Mouse (Mus musculus): ENCODE measurements around the gene P2rx1. TPM values are rescaled to one million over a fixed set of nuclear protein-coding genes. Genes with fewer than 3 reads are reported as not detected.

The P2rx1 gene
- total RNA-seq (2021): under 1 TPM; 0.33 to 0.70 TPM
- long read RNA-seq, experiment 1, partial matches to known transcripts: 0 of 1 reads
- long read RNA-seq, experiment 1, other reads (novel, unspliced or antisense): 0 of 1 reads
- long read RNA-seq, experiment 2: 0 reads

DNA sequence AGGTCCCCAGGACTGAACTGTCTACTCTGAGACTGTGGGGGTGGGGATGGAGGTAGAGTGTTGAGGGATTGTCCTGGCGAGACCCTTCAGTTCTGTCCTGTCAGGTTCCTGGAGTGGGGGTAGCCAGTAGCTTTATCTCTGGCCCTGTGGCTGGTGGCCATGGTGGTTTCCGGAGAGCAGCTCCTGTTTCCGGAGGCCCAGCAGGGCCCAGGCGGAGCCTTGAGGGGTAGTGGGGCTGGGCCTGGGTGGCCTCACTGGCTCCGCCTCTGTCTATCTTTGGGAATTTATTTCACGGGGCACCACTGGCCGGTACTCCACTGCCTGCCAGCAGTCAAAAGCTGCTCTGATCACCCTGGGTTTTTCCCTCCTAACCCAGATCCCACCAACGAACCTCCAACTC lies at the start of gene P2rx1:
Gene P2rx1 (plus strand): TSS at position 333 of the 400 bp plus-strand sequence.
- DNase-seq: no peak

DNA sequence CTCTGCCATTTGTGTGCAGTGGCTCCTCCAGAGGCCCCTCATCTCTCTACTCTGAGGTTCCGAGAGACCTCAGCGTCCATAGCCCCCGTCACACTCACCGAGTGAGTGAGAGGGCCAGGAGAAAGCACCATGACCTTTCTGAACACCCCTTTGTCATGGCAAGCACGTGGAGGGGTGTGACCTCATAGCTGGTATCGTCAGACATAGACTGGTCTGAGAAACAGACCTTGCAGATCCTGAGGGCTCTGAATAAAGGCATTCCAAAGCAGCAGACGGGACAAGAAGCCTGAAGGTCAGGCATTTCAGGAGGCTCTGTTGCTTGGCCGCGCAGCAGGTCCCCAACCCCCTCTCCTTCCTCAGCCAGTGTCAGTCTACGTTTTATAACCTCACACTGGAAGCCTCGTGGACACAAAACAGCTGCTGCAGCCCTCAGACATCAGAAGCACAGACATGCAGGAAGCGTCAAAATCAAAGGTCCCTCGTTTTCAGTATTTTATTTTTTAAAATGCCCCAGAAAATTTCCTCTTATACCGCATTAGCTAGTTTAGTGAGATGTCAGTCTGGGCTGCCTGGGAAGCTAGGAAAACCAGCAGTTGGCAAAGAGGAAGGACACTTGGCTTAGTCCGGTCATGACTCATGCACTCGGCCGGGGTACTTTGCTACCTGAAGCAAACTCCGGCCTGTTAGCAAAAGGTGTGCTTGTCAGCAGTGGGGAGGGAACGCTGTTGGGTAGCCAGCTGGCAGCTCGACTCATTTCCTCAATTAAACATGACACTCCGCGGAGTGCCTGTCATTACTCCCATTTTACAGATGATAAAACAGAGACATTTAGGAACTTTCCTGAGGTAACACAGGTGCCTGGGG lies 47.5 kb upstream of the P2rx1 start:
- DNase-seq: peak; percentile 68 to 74

DNA sequence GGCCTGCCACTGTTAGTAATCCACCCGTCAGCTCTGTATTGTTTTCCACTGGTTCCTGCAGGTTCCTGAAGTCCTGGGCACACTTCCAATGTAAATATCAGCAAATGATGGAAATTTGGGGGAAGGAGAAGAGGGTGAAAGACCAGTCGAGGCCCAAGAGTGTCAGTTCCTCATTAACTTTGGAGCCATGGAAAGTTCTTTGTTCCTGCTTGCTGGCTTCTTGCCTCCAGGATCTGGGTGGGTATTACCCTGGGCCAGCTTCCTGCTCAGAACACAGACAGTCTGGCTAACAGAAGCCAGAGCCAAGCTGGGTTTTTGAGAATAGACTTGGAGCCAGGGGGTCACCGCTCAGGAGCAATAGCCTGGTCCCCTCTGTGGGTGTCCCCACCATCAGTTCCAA lies 46.7 kb upstream of the P2rx1 start:
- DNase-seq: peak; percentile 29 to 36

GRCm38 (mm10) chr11:72952697-72953096 lies 46.2 kb upstream of the P2rx1 start:
- no peak for DNase-seq

DNA sequence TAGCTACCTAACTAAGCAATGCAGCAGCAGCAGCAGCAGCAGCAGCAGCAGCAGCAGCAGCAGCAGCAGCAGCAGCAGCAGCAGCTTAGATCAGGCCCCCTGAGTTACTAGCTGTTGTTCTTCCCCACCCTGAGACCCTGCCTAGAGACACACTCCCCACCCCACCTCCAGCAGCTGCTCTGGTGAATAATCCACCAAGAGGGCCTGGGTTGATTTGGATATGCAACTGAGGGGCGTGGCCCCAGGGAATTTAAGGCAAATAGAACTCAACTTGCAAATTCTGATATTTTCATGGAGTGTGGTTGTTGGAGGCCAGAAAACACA lies 45.8 kb upstream of the P2rx1 start:
- DNase-seq: no peak

GRCm38 (mm10) chr11:72953440-72954151 lies 45.3 kb upstream of the P2rx1 start:
- peak; percentile 58 to 74 for DNase-seq

DNA sequence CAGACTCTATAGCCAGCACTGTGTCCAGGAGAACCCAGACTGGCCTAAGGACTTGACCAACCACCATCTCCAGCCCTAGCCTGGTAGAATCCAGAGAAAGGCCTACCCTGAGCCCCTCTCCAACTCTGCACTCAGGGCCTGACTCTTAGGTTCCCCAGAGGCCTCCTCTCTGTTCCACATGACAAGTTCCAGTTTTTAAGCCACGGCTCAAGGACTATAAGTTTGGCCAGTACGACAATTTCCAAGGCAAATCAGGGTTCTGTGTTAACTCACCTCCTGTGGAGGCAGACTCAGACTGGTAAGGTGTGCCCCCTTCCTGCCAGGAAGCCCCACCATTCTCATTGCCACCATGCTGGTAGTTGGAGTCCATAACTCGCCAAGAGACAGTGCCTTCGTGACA lies 44.7 kb upstream of the P2rx1 start:
- DNase-seq: no peak

- no peak for DNase-seq
Measured at GRCm38 (mm10) chr11:72955339-72955974, 43.4 kb upstream of the P2rx1 start.

DNA sequence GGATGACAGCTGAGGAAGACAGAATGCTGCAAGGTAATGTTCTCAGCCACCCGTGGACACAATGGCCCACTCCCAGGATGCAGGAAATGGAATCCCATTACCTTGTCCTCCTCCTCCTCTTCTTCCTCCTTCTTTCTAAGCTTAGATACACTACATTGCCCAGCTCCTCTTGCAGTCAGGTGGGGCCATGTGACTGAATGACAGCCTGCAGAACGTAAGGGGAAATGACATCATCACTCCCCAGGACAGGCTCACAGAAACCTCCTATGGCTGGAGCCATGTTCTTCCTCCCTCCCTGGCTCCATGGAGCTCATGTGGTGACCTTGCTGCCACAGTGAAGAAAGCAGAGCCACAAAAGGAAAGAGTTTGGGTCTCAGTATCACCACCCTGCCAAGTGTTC lies 41.6 kb upstream of the P2rx1 start:
- DNase-seq: no peak

DNA sequence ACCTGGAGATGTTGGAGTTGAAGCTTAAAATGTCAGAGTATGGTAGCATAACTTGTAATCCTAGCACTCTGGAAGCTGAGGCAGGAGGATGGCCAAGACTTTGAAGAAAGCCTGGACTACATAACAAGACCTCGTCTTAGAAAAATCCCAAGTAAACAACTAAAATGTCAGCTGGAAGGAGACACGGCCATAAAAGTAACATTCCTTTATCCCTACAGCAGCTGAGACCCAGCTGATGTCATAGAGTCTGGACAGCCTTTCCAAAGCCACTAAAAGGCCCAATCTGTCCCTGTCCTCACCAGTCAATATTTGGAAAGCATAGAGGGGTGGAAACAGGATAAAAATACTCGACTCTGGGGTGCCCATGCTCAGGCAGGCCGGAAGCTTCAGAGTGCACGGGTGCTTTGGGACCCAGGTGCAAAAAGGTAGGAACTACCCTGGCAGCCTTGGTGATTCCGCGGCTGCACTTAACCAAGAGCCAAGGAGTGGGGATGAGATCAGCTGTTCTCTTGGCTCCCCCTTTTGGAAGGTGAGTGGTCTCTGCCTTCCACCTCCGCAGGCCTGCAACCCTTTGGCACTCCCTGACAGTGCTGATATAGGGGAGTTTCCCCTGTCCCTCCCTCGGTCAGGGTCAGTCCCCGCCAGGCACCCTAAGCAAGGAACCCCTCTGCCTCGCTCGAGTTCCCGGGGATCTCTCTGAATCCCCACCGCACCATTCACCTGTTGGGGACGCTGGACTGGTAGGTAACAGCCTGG lies 38.8 kb upstream of the P2rx1 start:
- DNase-seq: no peak

- no peak for DNase-seq
Measured at GRCm38 (mm10) chr11:72960723-72961071, 38.2 kb upstream of the P2rx1 start.

DNA sequence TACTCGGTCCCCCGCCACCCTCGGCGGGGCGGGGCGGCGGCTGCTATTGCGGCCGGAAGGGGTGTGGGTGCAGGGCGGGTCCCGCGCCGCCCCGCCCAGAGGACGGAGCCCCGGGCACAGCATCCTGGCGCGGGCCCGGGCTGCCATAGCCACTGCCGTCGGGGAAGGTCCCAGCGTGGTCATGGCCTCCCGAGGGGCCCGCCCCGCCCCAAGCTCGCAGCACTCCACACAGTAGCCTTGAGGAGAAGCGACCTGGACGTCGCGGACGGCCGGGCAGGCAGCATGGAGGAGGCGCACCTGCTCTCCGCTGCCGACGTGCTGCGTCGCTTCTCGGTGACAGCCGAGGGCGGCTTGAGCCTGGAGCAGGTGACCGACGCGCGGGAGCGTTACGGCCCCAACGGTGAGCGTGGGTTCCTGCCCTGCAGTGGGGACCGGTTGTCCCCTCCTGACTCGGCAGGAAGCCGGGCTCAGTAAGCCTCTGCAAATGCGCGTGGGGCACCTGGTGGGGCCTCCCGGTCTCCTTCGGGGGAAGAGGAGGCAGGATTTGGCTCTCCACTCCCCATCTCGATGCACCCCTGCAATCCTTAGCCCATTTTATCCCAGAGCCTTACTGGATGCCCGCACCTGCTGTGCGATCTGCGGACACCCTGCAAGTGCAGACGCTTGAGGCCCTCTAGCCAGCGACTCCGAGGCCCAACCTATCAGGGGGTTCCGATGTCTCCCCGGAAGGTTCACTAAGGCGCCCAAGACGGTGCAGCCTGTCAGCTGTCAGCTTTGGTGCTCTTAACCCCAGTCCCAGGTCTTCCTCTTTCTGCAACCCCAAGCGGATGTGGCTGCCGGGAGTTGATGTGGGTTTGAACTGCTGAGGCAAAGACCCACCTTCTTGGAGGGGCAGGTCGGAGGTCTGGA lies 37.6 kb upstream of the P2rx1 start, which contains the start of gene Atp2a3:
Gene Atp2a3 (plus strand): TSS at position 98 of the 909 bp plus-strand sequence.
- DNase-seq: peak; percentile 34 to 65

- no peak for DNase-seq
Measured at GRCm38 (mm10) chr11:72962378-72962777, 36.5 kb upstream of the P2rx1 start.

DNA sequence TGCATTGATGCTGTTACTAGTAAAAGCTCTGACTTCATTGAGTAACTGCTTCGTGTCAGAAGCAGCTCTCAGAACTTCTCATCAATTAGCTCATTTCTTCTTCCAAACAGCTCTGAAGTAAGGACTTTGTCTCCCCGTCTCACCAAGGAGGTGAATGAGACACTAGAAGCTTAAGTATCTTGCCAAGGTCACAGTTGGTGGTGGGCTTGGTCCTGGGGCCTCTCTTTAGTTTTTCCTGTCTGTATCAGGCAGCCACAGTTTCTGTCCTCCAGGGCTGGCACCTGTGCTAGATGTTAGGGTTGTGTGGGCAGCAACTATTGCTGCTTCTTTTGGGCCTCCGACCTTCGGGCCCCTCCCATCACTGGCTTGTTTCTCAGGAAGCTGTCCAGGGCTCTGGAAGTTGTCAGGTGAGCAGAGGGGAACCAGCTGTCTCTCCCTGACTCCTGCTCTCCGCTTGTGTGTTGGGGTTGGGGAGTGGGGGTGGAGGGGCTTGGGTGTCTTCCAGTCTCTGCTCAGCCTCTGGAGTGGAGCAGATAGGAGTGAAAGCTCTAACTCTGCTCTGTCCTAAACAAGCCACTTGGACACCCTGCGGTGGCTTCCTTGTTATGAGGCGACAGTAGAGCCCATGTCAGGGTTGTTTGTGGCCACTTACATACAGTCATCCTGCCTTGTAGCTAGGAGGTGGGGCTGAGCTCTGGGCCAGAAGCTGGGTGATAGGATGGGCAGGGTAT lies 35.7 kb upstream of the P2rx1 start:
- no peak for DNase-seq

GRCm38 (mm10) chr11:72963789-72964294 lies 35.1 kb upstream of the P2rx1 start:
- no peak for DNase-seq

GRCm38 (mm10) chr11:72974995-72975503 lies 23.9 kb upstream of the P2rx1 start:
- peak; percentile 32 to 58 for DNase-seq

- no peak for DNase-seq
Measured at GRCm38 (mm10) chr11:72982516-72982915, 16.4 kb upstream of the P2rx1 start.

- DNase-seq: peak; percentile 17 to 39
Measured at GRCm38 (mm10) chr11:72983283-72983682, 15.6 kb upstream of the P2rx1 start.

- no peak for DNase-seq
Measured at GRCm38 (mm10) chr11:72986745-72987144, 12.2 kb upstream of the P2rx1 start.

DNA sequence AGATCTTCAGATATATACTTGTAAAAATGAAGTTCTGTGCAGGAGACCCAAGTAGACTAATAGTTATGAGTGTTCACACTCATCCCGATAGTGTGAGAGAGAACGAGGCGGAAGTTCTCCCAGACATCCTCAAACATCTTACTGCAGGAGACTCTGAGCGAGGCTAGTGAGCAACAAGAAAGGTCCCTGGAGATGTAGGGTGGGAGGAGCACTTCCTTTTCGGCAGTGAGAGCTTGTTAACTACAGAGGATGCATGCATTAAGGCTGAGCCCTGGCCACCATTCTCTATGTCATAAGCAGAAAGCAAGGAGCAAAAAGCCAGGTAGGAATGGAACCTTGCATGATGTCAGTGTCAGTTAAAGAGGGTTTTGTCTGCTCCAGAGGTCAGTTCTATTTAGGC lies 11.7 kb upstream of the P2rx1 start:
- no peak for DNase-seq

All from adrenal gland, postnatal 36 days (tissue).